Mouse (Mus musculus): ENCODE measurements at regions not wholly inside any gene's neighbourhood (a gene's known extent, or its start where the extent isn't known, plus 50 kb on each side); places are given as distances from the start of the nearest gene placed in this dataset.

- H3K4me3 ChIP-seq (ENCODE audit: low read depth, low read length): no peak overlapping the region
- TF ChIP-seq CTCF (IDR thresholded peaks at IDR 0.05; ENCODE audit: low read depth): no peak
Measured at GRCm38 (mm10) chr13:78658285-78658684, 458.7 kb upstream of the Nr2f1 start.

GRCm38 (mm10) chr13:78656766-78657165, 457.2 kb upstream of the Nr2f1 start:
- ATAC-seq: no peak
- no peak overlapping the region for H3K9ac ChIP-seq (ENCODE audit: low read depth, low read length)
- 78% methylated on average over 2 of the region's 2 CpGs for WGBS

More at GRCm38 (mm10) chr13:78658285-78658684, 458.7 kb upstream of the Nr2f1 start:
- 85% methylated on average over 7 of the region's 7 CpGs for WGBS
- Histone ChIP-seq H3K9me3 (ENCODE audit: control insufficient read depth) (no peaks in the 10 kb centered on the region), H3K27ac (ENCODE audit: low read depth, low read length) (no peak overlapping the region), H3K36me3 (ENCODE audit: control insufficient read depth, insufficient read depth) (no peaks in the 10 kb centered on the region), H3K4me2 (replicated peaks; ENCODE audit: low read depth) (no peak overlapping the region), H3K27me3 (replicated peaks; ENCODE audit: control insufficient read depth, insufficient read depth, low read length) (no peaks in the 10 kb centered on the region), H3K4me1 (replicated peaks; ENCODE audit: control insufficient read depth, insufficient read depth, low read length) (no peaks in the 10 kb centered on the region), H3K9ac (ENCODE audit: low read depth, low read length) (no peak overlapping the region)
- ATAC-seq: no peak

GRCm38 (mm10) chr13:78656196-78656595, 456.6 kb upstream of the Nr2f1 start:
- H3K27ac ChIP-seq (ENCODE audit: low read depth, low read length): no peak overlapping the region
- no peak overlapping the region for H3K4me2 ChIP-seq (replicated peaks; ENCODE audit: low read depth)
- no peak for ATAC-seq
- H3K4me3 ChIP-seq (ENCODE audit: low read depth, low read length): no peak overlapping the region
- no peaks in the 10 kb centered on the region for H3K9me3 ChIP-seq (ENCODE audit: control insufficient read depth)
- WGBS: 61% methylated on average over 1 of the region's 1 CpGs
- H3K27me3 ChIP-seq (replicated peaks; ENCODE audit: control insufficient read depth, insufficient read depth, low read length): no peaks in the 10 kb centered on the region
- no peaks in the 10 kb centered on the region for H3K36me3 ChIP-seq (ENCODE audit: control insufficient read depth, insufficient read depth)
- no peak for TF ChIP-seq CTCF (IDR thresholded peaks at IDR 0.05; ENCODE audit: low read depth)
- H3K4me1 ChIP-seq (replicated peaks; ENCODE audit: control insufficient read depth, insufficient read depth, low read length): no peaks in the 10 kb centered on the region
- no peak overlapping the region for H3K9ac ChIP-seq (ENCODE audit: low read depth, low read length)

More at GRCm38 (mm10) chr13:78656766-78657165, 457.2 kb upstream of the Nr2f1 start:
- no peak for TF ChIP-seq CTCF (IDR thresholded peaks at IDR 0.05; ENCODE audit: low read depth)
- Histone ChIP-seq H3K4me1 (replicated peaks; ENCODE audit: control insufficient read depth, insufficient read depth, low read length) (no peaks in the 10 kb centered on the region), H3K9me3 (ENCODE audit: control insufficient read depth) (no peaks in the 10 kb centered on the region), H3K4me3 (ENCODE audit: low read depth, low read length) (no peak overlapping the region), H3K27me3 (replicated peaks; ENCODE audit: control insufficient read depth, insufficient read depth, low read length) (no peaks in the 10 kb centered on the region), H3K27ac (ENCODE audit: low read depth, low read length) (no peak overlapping the region), H3K36me3 (ENCODE audit: control insufficient read depth, insufficient read depth) (no peaks in the 10 kb centered on the region), H3K4me2 (replicated peaks; ENCODE audit: low read depth) (no peak overlapping the region)

GRCm38 (mm10) chr13:78650824-78651223, 451.3 kb upstream of the Nr2f1 start:
- no peaks in the 10 kb centered on the region for H3K9me3 ChIP-seq (ENCODE audit: control insufficient read depth)
- H3K27me3 ChIP-seq (replicated peaks; ENCODE audit: control insufficient read depth, insufficient read depth, low read length): no peaks in the 10 kb centered on the region
- H3K4me3 ChIP-seq (ENCODE audit: low read depth, low read length): no peak overlapping the region
- no peaks in the 10 kb centered on the region for H3K4me1 ChIP-seq (replicated peaks; ENCODE audit: control insufficient read depth, insufficient read depth, low read length)
- ATAC-seq: no peak
- H3K4me2 ChIP-seq (replicated peaks; ENCODE audit: low read depth): no peak overlapping the region
- H3K36me3 ChIP-seq (ENCODE audit: control insufficient read depth, insufficient read depth): no peaks in the 10 kb centered on the region
- H3K27ac ChIP-seq (ENCODE audit: low read depth, low read length): no peak overlapping the region
- no peak for TF ChIP-seq CTCF (IDR thresholded peaks at IDR 0.05; ENCODE audit: low read depth)
- WGBS: 72% methylated on average over 1 of the region's 1 CpGs
- no peak overlapping the region for H3K9ac ChIP-seq (ENCODE audit: low read depth, low read length)

- 43% methylated on average over 1 of the region's 1 CpGs for WGBS
- Histone ChIP-seq H3K4me2 (replicated peaks; ENCODE audit: low read depth) (no peak overlapping the region), H3K4me3 (ENCODE audit: low read depth, low read length) (no peak overlapping the region), H3K36me3 (ENCODE audit: control insufficient read depth, insufficient read depth) (no peaks in the 10 kb centered on the region), H3K27me3 (replicated peaks; ENCODE audit: control insufficient read depth, insufficient read depth, low read length) (no peaks in the 10 kb centered on the region), H3K9me3 (ENCODE audit: control insufficient read depth) (no peaks in the 10 kb centered on the region), H3K9ac (ENCODE audit: low read depth, low read length) (no peak overlapping the region), H3K4me1 (replicated peaks; ENCODE audit: control insufficient read depth, insufficient read depth, low read length) (no peaks in the 10 kb centered on the region), H3K27ac (ENCODE audit: low read depth, low read length) (no peak overlapping the region)
- no peak for TF ChIP-seq CTCF (IDR thresholded peaks at IDR 0.05; ENCODE audit: low read depth)
- ATAC-seq: no peak
Measured at GRCm38 (mm10) chr13:78644556-78644955, 445.0 kb upstream of the Nr2f1 start.

GRCm38 (mm10) chr13:78643023-78643422, 443.5 kb upstream of the Nr2f1 start:
- Histone ChIP-seq H3K4me2 (replicated peaks; ENCODE audit: low read depth) (no peak overlapping the region), H3K27ac (ENCODE audit: low read depth, low read length) (no peak overlapping the region), H3K27me3 (replicated peaks; ENCODE audit: control insufficient read depth, insufficient read depth, low read length) (no peaks in the 10 kb centered on the region), H3K9ac (ENCODE audit: low read depth, low read length) (no peak overlapping the region), H3K9me3 (ENCODE audit: control insufficient read depth) (no peaks in the 10 kb centered on the region), H3K4me1 (replicated peaks; ENCODE audit: control insufficient read depth, insufficient read depth, low read length) (no peaks in the 10 kb centered on the region), H3K36me3 (ENCODE audit: control insufficient read depth, insufficient read depth) (no peaks in the 10 kb centered on the region), H3K4me3 (ENCODE audit: low read depth, low read length) (no peak overlapping the region)
- TF ChIP-seq CTCF (IDR thresholded peaks at IDR 0.05; ENCODE audit: low read depth): no peak
- no peak for ATAC-seq
- WGBS: 24% methylated on average over 3 of the region's 3 CpGs

- Histone ChIP-seq H3K9me3 (ENCODE audit: control insufficient read depth) (no peaks in the 10 kb centered on the region), H3K36me3 (ENCODE audit: control insufficient read depth, insufficient read depth) (no peaks in the 10 kb centered on the region), H3K27me3 (replicated peaks; ENCODE audit: control insufficient read depth, insufficient read depth, low read length) (no peaks in the 10 kb centered on the region), H3K4me2 (replicated peaks; ENCODE audit: low read depth) (no peak overlapping the region), H3K9ac (ENCODE audit: low read depth, low read length) (no peak overlapping the region), H3K4me1 (replicated peaks; ENCODE audit: control insufficient read depth, insufficient read depth, low read length) (no peaks in the 10 kb centered on the region), H3K27ac (ENCODE audit: low read depth, low read length) (no peak overlapping the region), H3K4me3 (ENCODE audit: low read depth, low read length) (no peak overlapping the region)
- 89% methylated on average over 3 of the region's 3 CpGs for WGBS
- ATAC-seq: no peak
- no peak for TF ChIP-seq CTCF (IDR thresholded peaks at IDR 0.05; ENCODE audit: low read depth)
Measured at GRCm38 (mm10) chr13:78642443-78642729, 442.8 kb upstream of the Nr2f1 start.
